Mouse (Mus musculus) small intestine, adult 2 months (tissue): ENCODE data around the gene Hipk2. TPM values are rescaled to one million over a fixed set of nuclear protein-coding genes. Genes with fewer than 3 reads are reported as not detected.

ENCODE experiments used
- H3K27ac ChIP-seq: fragments of 200-500 bp; 2 replicates; pipeline ENCODE4 v1.5.1; 2012; ENCODE audit warnings: low read depth, low read length, control low read depth, inconsistent platforms; ENCODE audit not compliant: insufficient read depth
- H3K27me3 ChIP-seq: fragments of 200-500 bp; 2 replicates; pipeline ENCODE4 v1.6.1; 2012; ENCODE audit warnings: mild to moderate bottlenecking, moderate library complexity, low read length, inconsistent platforms; ENCODE audit not compliant: control insufficient read depth, insufficient read depth
- H3K36me3 ChIP-seq: fragments of 200-500 bp; 2 replicates; pipeline ENCODE4 v1.6.1; 2012; ENCODE audit warnings: mild to moderate bottlenecking, low read length, control low read depth, inconsistent platforms; ENCODE audit not compliant: control insufficient read depth, insufficient read depth
- H3K4me1 ChIP-seq: fragments of 200-500 bp; 2 replicates; pipeline ENCODE4 v1.6.1; 2012; ENCODE audit warnings: low read length, inconsistent platforms, mixed read lengths; ENCODE audit not compliant: control insufficient read depth, insufficient read depth, insufficient read length
- H3K4me3 ChIP-seq: fragments of 200-500 bp; 2 replicates; pipeline ENCODE4 v1.5.1; 2012; ENCODE audit warnings: low read depth, mild to moderate bottlenecking, control low read depth, inconsistent platforms, low read length, moderate library complexity
- CTCF ChIP-seq: fragments of 200-500 bp; IDR thresholded peaks from 2 replicates; pipeline ENCODE4 v1.5.1; 2012; ENCODE audit warnings: low read depth, mild to moderate bottlenecking, control low read depth, inconsistent platforms, low read length, moderate library complexity, mixed read lengths; ENCODE audit not compliant: insufficient replicate concordance, insufficient read length; ENCODE audit errors: extremely low read depth
- POLR2A ChIP-seq: fragments of 200-500 bp; IDR thresholded peaks from 2 replicates; pipeline ENCODE4 v1.6.1; 2012; ENCODE audit warnings: low read depth, mild to moderate bottlenecking, control low read depth, inconsistent platforms, low read length, moderate library complexity
- WGBS: fragments of 180-500 bp; shearing (Covaris S2); methylation state at CpG from one replicate; pipeline ENCODE4 v1.1.7; 2018; 5-methylcytosine and 5-hydroxymethylcytosine counted together
- polyA plus RNA-seq: library from polyadenylated mRNA; depleted of rRNA; stranded (reverse); fragments of >200 nt; gene quantifications from 2 replicates; pipeline ENCODE4 v1.2.3, GENCODE M21; 2012

Gene Hipk2
- polyA plus RNA-seq, 1 experiment = 74.7 TPM

DNA sequence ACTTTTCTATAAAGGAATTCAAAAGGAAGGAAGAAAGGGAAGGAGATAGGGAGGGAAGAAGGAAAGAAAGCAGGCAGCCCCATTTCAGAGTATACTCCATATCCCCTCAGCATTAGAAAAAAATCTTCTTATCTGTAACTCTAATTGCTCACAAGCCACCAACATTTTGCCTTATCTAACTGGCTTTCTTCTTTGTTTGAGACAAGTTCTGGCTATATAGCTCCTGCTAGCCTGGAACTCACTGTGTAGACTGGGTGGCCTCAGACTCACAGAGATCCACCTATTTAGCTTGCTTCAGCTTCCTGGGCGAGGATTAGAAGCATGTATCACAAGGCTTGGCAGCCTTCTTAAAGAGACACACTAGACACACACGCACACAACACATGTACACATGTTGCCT lies 24.2 kb downstream of the Hipk2 start:
- 30% methylated on average over 2 of the region's 2 CpGs for WGBS
- Histone ChIP-seq H3K27me3 (no peaks in the 10 kb centered on the region), H3K27ac (no peak overlapping the region), H3K4me3 (no peak overlapping the region), H3K4me1 (peaks cover 43% of the 10 kb centered on the region; the same call in 1 of the 2 replicates), H3K36me3 (no peaks in the 10 kb centered on the region)
- no peak for TF ChIP-seq CTCF
- TF ChIP-seq POLR2A = no peak

DNA sequence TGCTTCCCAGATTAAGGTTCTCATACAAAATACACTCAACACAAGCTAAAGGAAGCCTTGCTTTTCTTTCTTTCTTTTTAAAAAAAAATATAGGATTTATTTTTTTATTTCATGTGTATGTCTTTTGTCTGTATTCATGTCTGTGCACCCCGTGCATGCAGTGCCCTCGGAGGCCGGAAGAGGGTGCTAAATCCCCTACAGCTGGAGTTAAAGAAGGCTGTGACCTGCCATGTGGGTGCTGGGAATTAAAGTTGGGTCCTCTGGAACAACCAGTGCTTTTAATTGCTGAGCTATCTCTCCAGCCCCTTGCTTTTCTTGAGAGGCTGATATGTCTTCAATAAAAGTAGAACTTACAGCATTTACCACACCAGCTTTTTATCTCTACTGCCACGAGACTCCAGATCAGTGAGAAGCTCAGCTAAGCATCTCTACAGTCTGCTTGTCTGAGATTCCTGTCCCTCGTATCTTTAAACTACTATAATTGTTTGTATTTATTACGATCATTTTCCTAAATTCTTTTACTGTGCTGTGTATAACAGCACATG lies 25.2 kb downstream of the Hipk2 start:
- H3K4me1 ChIP-seq = peaks cover 42% of the 10 kb centered on the region; the same call in 1 of the 2 replicates
- no peak overlapping the region for H3K27ac ChIP-seq
- TF ChIP-seq CTCF (no peak; the same call in 1 of the 2 replicates), POLR2A (no peak)
- H3K27me3 ChIP-seq = no peaks in the 10 kb centered on the region
- no peaks in the 10 kb centered on the region for H3K36me3 ChIP-seq
- WGBS = 88% methylated on average over 6 of the region's 6 CpGs
- H3K4me3 ChIP-seq = no peak overlapping the region

DNA sequence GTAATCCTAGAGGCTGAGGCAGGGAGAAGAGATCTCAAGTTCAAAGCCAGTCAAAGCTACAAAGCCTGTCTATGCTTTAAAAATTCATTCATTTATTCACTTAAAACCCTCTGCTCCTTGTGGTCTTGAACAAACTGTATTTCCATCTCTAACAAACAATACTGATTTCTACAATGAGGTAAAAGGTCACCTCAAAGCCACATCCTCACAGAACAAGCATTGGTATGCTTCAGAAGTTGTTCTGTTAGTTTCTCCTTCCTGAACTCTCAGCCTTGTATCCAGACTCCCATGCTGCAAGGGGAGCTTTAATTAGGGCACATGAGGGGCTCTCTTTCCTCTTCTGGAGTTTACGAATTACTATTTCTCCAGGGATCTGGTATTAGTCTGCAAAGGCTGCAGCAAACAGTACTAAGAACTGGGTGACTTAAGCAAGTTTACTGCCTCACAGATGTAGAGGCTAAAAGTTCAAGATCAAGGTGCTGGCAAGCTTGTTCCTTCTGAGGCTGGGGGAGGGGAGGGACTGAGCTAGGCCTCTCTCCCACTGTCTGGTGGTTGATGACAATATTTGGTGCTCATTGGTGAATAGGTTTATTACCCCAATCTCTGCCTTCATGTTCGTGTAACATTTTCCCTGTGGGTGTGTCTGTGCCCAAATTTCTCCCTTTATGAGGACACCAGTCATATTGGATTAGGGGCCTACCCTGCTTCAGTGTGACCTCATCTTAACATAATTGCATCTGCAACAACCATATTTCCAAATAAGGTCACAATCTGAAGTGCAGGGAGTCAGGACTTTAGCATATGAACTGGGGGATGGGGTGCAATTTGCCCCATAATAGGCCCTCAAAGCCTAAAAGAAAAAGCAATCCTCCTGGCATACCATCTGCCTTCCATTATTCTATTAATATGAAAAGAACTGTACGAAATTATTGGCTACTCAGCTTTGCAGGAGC lies 27.7 kb downstream of the Hipk2 start:
- Histone ChIP-seq H3K4me1 (peaks cover 42% of the 10 kb centered on the region), H3K27ac (peak overlapping the region; percentile 40; the same call in 1 of the 2 replicates), H3K36me3 (no peaks in the 10 kb centered on the region), H3K27me3 (no peaks in the 10 kb centered on the region), H3K4me3 (no peak overlapping the region)
- 27% methylated on average over 3 of the region's 3 CpGs for WGBS
- no peak for TF ChIP-seq CTCF
- TF ChIP-seq POLR2A = no peak

DNA sequence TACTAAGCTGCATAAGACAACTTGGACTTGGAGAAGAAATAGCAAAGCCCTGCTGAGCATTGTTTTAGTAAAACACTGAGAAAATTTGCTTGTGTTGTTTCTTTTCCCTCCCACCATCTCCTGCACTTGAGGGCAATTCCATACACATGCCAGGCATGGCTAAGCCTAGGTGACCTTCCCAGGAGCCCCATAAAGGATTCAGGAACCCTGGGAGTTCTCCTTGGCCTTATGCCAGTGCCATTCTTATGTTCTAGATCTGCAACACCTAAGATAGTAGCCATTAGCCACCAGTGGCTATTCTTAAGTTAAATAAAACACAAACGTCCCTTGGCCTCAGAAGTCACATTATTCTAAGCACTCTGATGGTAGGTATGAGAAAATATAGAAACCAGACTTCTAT lies 28.5 kb downstream of the Hipk2 start:
- TF ChIP-seq CTCF = no peak
- no peak for TF ChIP-seq POLR2A
- peaks cover 35% of the 10 kb centered on the region for H3K4me1 ChIP-seq
- no peaks in the 10 kb centered on the region for H3K27me3 ChIP-seq
- 33% methylated on average over 1 of the region's 1 CpGs for WGBS
- H3K36me3 ChIP-seq = no peaks in the 10 kb centered on the region
- no peak overlapping the region for H3K27ac ChIP-seq
- H3K4me3 ChIP-seq = no peak overlapping the region

DNA sequence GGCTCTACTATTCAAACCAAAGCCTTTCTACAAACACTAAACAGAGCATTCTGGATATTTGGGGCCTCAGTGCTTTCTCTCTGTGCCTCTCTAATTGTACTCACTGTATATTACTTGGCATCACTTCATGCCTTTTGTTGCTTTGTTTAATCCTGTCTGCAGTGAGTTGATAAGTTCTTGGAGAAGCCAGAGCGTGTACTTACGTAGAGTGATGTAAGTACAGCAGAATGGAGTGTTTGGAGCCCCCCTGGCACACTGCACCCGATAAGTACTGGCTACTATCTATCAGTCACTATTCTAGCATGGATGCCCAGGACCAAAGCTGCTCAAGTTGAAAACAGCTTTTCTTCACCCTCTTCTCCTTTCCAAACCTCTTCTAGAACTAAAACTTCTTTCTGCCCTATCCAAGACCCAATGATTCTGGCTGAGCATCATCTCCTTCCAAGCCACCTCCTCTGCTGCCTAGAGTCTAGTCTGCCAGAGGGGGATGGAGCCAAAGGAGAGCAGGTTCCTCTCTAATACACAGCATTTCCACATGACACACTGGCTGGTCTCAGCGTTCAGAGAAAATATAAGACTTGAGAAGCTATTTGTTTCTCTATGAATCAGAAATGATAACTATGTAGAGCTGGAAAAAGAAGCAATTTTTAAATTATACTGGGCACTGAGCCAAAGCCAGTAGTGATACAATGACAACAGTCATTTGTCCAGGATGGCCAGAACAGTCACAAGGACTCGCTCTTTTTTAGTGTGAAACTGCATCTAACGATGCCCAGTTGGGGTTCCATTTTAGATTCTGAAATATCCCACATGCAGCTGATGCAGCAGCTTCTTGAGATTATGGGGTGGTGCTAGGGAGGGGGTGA lies 29.4 kb downstream of the Hipk2 start:
- no peaks in the 10 kb centered on the region for H3K36me3 ChIP-seq
- no peak overlapping the region for H3K27ac ChIP-seq
- 53% methylated on average over 6 of the region's 6 CpGs for WGBS
- no peak for TF ChIP-seq POLR2A
- no peak for TF ChIP-seq CTCF
- no peaks in the 10 kb centered on the region for H3K27me3 ChIP-seq
- peaks cover 29% of the 10 kb centered on the region for H3K4me1 ChIP-seq
- H3K4me3 ChIP-seq = no peak overlapping the region

DNA sequence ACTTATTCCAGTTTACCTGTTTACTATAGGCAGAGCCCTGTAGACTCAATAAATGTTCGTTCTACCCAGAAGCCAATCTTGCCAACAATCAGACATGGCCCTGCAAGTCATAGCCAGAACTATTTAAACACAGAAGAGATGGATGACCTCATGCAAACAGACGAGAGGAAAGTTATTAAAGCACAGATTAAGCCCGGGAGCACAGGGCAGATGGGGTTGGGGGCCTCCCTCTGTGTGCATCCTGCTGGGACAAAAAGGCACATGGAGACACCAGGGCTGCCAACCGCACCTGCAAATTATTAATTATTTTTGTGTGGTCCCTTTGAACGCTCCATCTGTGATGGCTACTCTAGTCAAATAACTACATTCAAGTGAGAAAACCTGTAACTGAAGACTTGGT lies 30.1 kb downstream of the Hipk2 start:
- Histone ChIP-seq H3K4me1 (peaks cover 29% of the 10 kb centered on the region), H3K36me3 (no peaks in the 10 kb centered on the region), H3K27me3 (no peaks in the 10 kb centered on the region), H3K27ac (no peak overlapping the region), H3K4me3 (no peak overlapping the region)
- 54% methylated on average over 5 of the region's 5 CpGs for WGBS
- no peak for TF ChIP-seq CTCF
- TF ChIP-seq POLR2A = no peak

DNA sequence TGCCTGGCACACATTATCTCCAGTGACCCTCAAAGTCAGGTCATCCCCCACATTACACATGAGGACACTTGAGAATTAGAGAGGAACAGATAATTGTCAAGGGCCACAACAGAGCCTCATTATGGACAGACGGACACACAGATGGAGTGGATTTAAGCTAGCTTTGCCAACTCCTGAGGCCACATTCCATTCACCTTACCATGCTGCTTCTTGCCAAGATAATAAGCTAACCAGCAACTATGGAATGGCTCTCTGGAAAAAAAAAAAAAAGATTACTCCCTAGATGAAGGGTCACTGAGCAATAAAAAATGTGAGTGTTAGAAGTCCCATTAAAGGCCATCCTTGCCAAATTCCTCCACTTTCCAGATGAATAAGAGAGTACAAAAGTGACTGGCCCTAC lies 30.8 kb downstream of the Hipk2 start:
- H3K4me1 ChIP-seq = peaks cover 31% of the 10 kb centered on the region
- TF ChIP-seq POLR2A (no peak), CTCF (no peak)
- WGBS = 64% methylated on average over 1 of the region's 1 CpGs
- H3K27ac ChIP-seq = no peak overlapping the region
- no peaks in the 10 kb centered on the region for H3K36me3 ChIP-seq
- H3K27me3 ChIP-seq = no peaks in the 10 kb centered on the region
- H3K4me3 ChIP-seq = no peak overlapping the region
